Comparison of ENCODE assay signal across 9 mouse cellular contexts in the genomic region with DNA sequence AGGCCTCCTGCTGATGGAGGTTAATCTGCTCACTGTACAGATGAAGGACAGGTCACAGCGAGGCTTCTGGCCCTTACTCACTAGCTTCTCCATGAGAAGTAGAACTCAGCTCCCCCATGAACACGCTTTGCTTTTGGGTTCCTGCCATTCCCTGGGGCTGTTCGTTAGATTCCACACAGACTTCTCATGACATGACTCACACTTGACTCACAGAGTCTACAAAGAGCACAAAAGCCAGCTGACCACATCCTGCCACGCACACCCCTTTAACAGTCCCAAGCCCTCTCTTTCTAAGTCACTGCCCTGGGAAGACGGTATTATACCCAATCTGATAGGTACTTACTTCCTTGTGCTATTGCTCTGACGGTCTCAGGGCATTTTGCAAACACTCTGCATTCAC.
DNase-seq lines count a peak whose midpoint lies in the region; ATAC-seq and TF ChIP-seq lines count a peak whose summit lies in the region.
"Had no signal": no experiment of that assay in that cellular context is flagged by ENCODE, and none has a peak within 500 bp of the region (broad histone marks: within the 10 kb centered on the region; RNA-seq: fewer than 3 reads in every experiment).

No protein-coding gene starts in this region.

- H3K4me2 ChIP-seq in liver, embryonic 12.5 days = no peak overlapping the region
- H3K4me2 ChIP-seq: limb, embryonic 13.5 days; neural tube, embryonic 13.5 days had no signal

- no peaks in the 10 kb centered on the region for H3K27me3 ChIP-seq in thymus, adult 2 months (ENCODE audit: control insufficient read depth, insufficient read depth, low read length)
- no peaks in the 10 kb centered on the region for H3K27me3 ChIP-seq in liver, embryonic 12.5 days (replicated peaks)
- H3K27me3 ChIP-seq: limb, embryonic 13.5 days; neural tube, embryonic 13.5 days had no signal

- no peak for TF ChIP-seq POLR2A in thymus, adult 2 months (IDR thresholded peaks at IDR 0.05; ENCODE audit: control insufficient read depth, extremely low read depth, insufficient read depth, low read length, poor library complexity)

- H3K9me3 ChIP-seq in liver, embryonic 12.5 days (replicated peaks) = no peaks in the 10 kb centered on the region
- H3K9me3 ChIP-seq: limb, embryonic 13.5 days had no signal

- peak; percentile 13 for DNase-seq in thymus, adult 2 months
- DNase-seq in thymus, postnatal 4 days = no peak
- DNase-seq in adrenal gland, adult 2 months = peak; percentile 80
- DNase-seq in heart, postnatal 10 days = peak; percentile 44 to 49
- peak; percentile 9 for DNase-seq in thymus, postnatal 25 days
- no peak for DNase-seq in cerebellum, adult 8-10 months

- intact Hi-C loops in heart, postnatal 10 days (cut with DNase I) = loop anchor here (5.0 kb wide), 1 partner anchor 159 kb away; no protein-coding TSS in a partner anchor

- H3K27ac ChIP-seq in thymus, adult 2 months (ENCODE audit: control insufficient read depth, insufficient read depth, low read length) = no peak overlapping the region
- H3K27ac ChIP-seq in liver, embryonic 12.5 days = no peak overlapping the region
- H3K27ac ChIP-seq: limb, embryonic 13.5 days; neural tube, embryonic 13.5 days had no signal

- ATAC-seq in liver, embryonic 12.5 days = no peak

- H3K4me1 ChIP-seq in thymus, adult 2 months (replicated peaks; ENCODE audit: control insufficient read depth, insufficient read depth, low read length) = peaks cover 4% of the 10 kb centered on the region
- H3K4me1 ChIP-seq in liver, embryonic 12.5 days = no peaks in the 10 kb centered on the region
- H3K4me1 ChIP-seq: neural tube, embryonic 13.5 days had no signal

- TF ChIP-seq CTCF in thymus, adult 2 months (IDR thresholded peaks at IDR 0.05; ENCODE audit: borderline replicate concordance, control insufficient read depth, extremely low read depth, insufficient read depth, low read length, poor library complexity) = no peak

- no peaks in the 10 kb centered on the region for H3K36me3 ChIP-seq in thymus, adult 2 months (ENCODE audit: control insufficient read depth, insufficient read depth, low read length)
- no peaks in the 10 kb centered on the region for H3K36me3 ChIP-seq in liver, embryonic 12.5 days
- H3K36me3 ChIP-seq: limb, embryonic 13.5 days; neural tube, embryonic 13.5 days had no signal

- no peak overlapping the region for H3K9ac ChIP-seq in liver, embryonic 12.5 days
- H3K9ac ChIP-seq: limb, embryonic 13.5 days; neural tube, embryonic 13.5 days had no signal

- no peak overlapping the region for H3K4me3 ChIP-seq in thymus, adult 2 months (ENCODE audit: control insufficient read depth, insufficient read depth, low read length)
- no peak overlapping the region for H3K4me3 ChIP-seq in liver, embryonic 12.5 days
- H3K4me3 ChIP-seq: limb, embryonic 13.5 days; neural tube, embryonic 13.5 days had no signal

- WGBS in thymus, adult 2 months = 19% methylated on average over 6 of the region's 6 CpGs
- 30% methylated on average over 6 of the region's 6 CpGs for WGBS in liver, embryonic 12.5 days (ENCODE audit: insufficient replicate concordance)

Comparison
In these comparisons a context has a peak if more than half of its experiments do, and no peak if none do; other contexts are left out.
1. DNase-seq: peak in thymus, adult 2 months (single experiment), adrenal gland, adult 2 months (single experiment), heart, postnatal 10 days (2 of 2) and thymus, postnatal 25 days (single experiment); none in thymus, postnatal 4 days (single experiment) and cerebellum, adult 8-10 months (single experiment).